Mouse (Mus musculus): ENCODE data around the gene Ppp1r7. TPM values are rescaled to one million over a fixed set of nuclear protein-coding genes. Genes with fewer than 3 reads are reported as not detected.

Gene Ppp1r7
- polyA plus RNA-seq, 1 experiment from 2014 or later: 58.7 TPM

DNA sequence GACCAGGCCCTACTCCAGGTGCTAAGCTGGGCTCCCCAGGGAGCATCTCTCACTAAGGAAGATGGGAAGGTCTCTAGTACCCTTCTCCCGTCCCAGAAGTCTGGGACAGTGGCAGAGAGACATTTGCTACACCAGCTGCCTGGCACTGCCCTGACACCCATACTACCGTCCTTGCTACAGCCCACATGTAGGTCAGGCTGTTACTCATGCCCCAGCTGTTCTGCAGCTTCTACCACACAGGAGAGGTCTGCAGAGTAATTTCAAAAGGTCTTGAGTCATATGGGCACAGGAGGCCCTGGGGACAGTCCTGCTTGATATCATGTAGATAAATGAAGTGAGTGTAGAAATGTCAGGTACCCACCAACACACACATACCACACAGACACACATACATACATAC is 46.3 kb downstream of the Ppp1r7 start:
- no peak overlapping the region for H3K4me3 ChIP-seq (ENCODE audit: low read length)
- no peaks in the 10 kb centered on the region for H3K27me3 ChIP-seq (replicated peaks; ENCODE audit: control insufficient read depth, insufficient read depth, low read length)
- no peak overlapping the region for H3K9ac ChIP-seq (ENCODE audit: low read depth, low read length)
- 63% methylated on average over 2 of the region's 2 CpGs for WGBS
- no peaks in the 10 kb centered on the region for H3K9me3 ChIP-seq (ENCODE audit: control insufficient read depth, low read length)
- no peak overlapping the region for H3K4me2 ChIP-seq (ENCODE audit: low read depth, low read length)
- H3K4me1 ChIP-seq (ENCODE audit: control insufficient read depth, insufficient read depth, low read length): no peaks in the 10 kb centered on the region
- no peaks in the 10 kb centered on the region for H3K36me3 ChIP-seq (ENCODE audit: control insufficient read depth, insufficient read depth, low read length)
- no peak for ATAC-seq
- H3K27ac ChIP-seq (ENCODE audit: low read length): no peak overlapping the region

- peak overlapping the region; percentile 31 for H3K4me3 ChIP-seq (ENCODE audit: low read length)
- no peaks in the 10 kb centered on the region for H3K9me3 ChIP-seq (ENCODE audit: control insufficient read depth, low read length)
- ATAC-seq: no peak
- peak overlapping the region; percentile 42 for H3K9ac ChIP-seq (ENCODE audit: low read depth, low read length)
- peaks cover under 1% of the 10 kb centered on the region; the same call in 1 of the 2 replicates for H3K36me3 ChIP-seq (ENCODE audit: control insufficient read depth, insufficient read depth, low read length)
- H3K4me2 ChIP-seq (ENCODE audit: low read depth, low read length): peak overlapping the region; percentile 60
- H3K4me1 ChIP-seq (ENCODE audit: control insufficient read depth, insufficient read depth, low read length): peaks cover 4% of the 10 kb centered on the region; the same call in 1 of the 2 replicates
- H3K27me3 ChIP-seq (replicated peaks; ENCODE audit: control insufficient read depth, insufficient read depth, low read length): no peaks in the 10 kb centered on the region
- no peak overlapping the region for H3K27ac ChIP-seq (ENCODE audit: low read length)
- WGBS: 16% methylated on average over 38 of the region's 38 CpGs
These were observed 58.8 kb downstream of the Ppp1r7 start for GRCm38 (mm10) chr1:93401191-93402052.

- Histone ChIP-seq H3K4me1 (ENCODE audit: control insufficient read depth, insufficient read depth, low read length) (peaks cover 4% of the 10 kb centered on the region; the same call in 1 of the 2 replicates), H3K27ac (ENCODE audit: low read length) (no peak overlapping the region), H3K9me3 (ENCODE audit: control insufficient read depth, low read length) (no peaks in the 10 kb centered on the region), H3K4me2 (ENCODE audit: low read depth, low read length) (no peak overlapping the region), H3K9ac (ENCODE audit: low read depth, low read length) (no peak overlapping the region), H3K36me3 (ENCODE audit: control insufficient read depth, insufficient read depth, low read length) (peaks cover 21% of the 10 kb centered on the region), H3K4me3 (ENCODE audit: low read length) (no peak overlapping the region), H3K27me3 (replicated peaks; ENCODE audit: control insufficient read depth, insufficient read depth, low read length) (no peaks in the 10 kb centered on the region)
- 73% methylated on average over 4 of the region's 4 CpGs for WGBS
- ATAC-seq: no peak
These were observed 60.7 kb downstream of the Ppp1r7 start for GRCm38 (mm10) chr1:93403403-93403802.

Small RNAs within 50 kb of the gene (microRNA-seq; reads per million reads assigned to microRNA genes)
- gene Mir6345 (not detected), gene Mir6902 (0.68 reads per million)

Other genes starting within 250 kb of the Ppp1r7 start
- gene Kif1a, start 240.9 kb upstream of the Ppp1r7 start, polyA plus RNA-seq (2015; fragmentation: Nextera tagmentation; extraction: Ambion mirVana): 14.0 and 16.0 TPM in 2 replicates
- gene Agxt, start 207.6 kb upstream of the Ppp1r7 start, polyA plus RNA-seq (2015; fragmentation: Nextera tagmentation; extraction: Ambion mirVana): 0.73 and 1.1 TPM in 2 replicates
- 16.8 and 20.0 TPM in 2 replicates for gene 2310007B03Rik, start 181.9 kb upstream of the Ppp1r7 start, polyA plus RNA-seq (2015; fragmentation: Nextera tagmentation; extraction: Ambion mirVana)
- gene Crocc2, start 174.1 kb upstream of the Ppp1r7 start, polyA plus RNA-seq (2015; fragmentation: Nextera tagmentation; extraction: Ambion mirVana): 0.05 and 0.07 TPM in 2 replicates
- gene Sned1, start 107.0 kb upstream of the Ppp1r7 start, polyA plus RNA-seq (2015; fragmentation: Nextera tagmentation; extraction: Ambion mirVana): 2.3 and 2.6 TPM in 2 replicates
- 23.8 and 26.6 TPM in 2 replicates for gene Mterf4, start 36.9 kb upstream of the Ppp1r7 start, polyA plus RNA-seq (2015; fragmentation: Nextera tagmentation; extraction: Ambion mirVana)
- 7.4 and 7.8 TPM in 2 replicates for gene Pask, start 628 bp downstream of the Ppp1r7 start, polyA plus RNA-seq (2015; fragmentation: Nextera tagmentation; extraction: Ambion mirVana)
- gene Ano7, start 31.1 kb downstream of the Ppp1r7 start, polyA plus RNA-seq (2015; fragmentation: Nextera tagmentation; extraction: Ambion mirVana): 2.2 and 2.6 TPM in 2 replicates
- gene Hdlbp, start 136.0 kb downstream of the Ppp1r7 start, polyA plus RNA-seq (2015; fragmentation: Nextera tagmentation; extraction: Ambion mirVana): 146 and 159 TPM in 2 replicates
- gene Farp2, start 169.2 kb downstream of the Ppp1r7 start, polyA plus RNA-seq (2015; fragmentation: Nextera tagmentation; extraction: Ambion mirVana): 5.1 and 6.7 TPM in 2 replicates

Measured in intestine, embryonic 16.5 days (tissue).